Mouse (Mus musculus): ENCODE measurements at regions not wholly inside any gene's neighbourhood (a gene's known extent, or its start where the extent isn't known, plus 50 kb on each side); places are given as distances from the start of the nearest gene placed in this dataset.
A peak's percentile ranks its signal among the peaks of the same experiment; 100 is the strongest.

DNA sequence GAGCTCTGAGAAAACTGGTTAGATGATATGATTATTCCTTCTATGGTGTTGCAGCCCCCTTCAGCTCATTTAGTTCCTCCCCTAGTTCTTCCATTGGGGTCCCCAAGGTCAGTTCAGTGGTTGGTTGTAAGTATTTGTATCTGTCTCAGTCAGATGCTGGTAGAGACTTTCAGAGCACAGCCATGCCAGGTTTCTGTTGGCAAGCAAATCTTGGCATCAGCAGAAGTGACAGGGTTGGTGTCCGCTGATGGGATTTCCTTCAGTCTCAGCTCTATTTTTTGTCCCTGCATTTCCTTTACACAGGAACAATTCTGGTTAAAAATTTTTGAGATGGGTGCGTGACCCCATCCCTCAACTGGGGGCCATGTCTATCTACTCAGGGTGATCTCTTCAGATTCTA, 55.3 kb upstream of the Spaca1 start:
- DNase-seq (ENCODE audit: extremely low spot score in 1 of 2, low spot score in 1 of 2), result no peak

DNA sequence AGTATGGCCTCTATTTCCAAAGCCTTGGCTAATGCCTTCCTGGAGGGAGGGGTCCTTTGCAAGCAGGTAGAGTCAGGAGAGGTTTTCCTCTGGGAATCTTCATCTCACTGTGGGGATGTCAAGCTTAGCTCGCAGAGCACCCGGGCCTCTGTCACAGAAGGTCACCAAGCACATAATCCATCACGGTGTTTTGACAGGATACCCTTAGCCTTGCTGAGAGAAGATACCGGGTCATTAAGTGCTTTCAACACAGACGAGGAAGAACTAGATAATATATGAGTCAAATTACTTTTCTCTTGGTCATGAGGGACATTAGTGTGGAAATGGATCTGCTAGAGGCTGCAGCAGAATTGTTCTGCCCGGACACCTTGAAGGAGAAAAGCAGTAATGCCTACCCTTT, 64.3 kb upstream of the Spaca1 start:
- DNase-seq (ENCODE audit: extremely low spot score in 1 of 2, low spot score in 1 of 2), result no peak

DNA sequence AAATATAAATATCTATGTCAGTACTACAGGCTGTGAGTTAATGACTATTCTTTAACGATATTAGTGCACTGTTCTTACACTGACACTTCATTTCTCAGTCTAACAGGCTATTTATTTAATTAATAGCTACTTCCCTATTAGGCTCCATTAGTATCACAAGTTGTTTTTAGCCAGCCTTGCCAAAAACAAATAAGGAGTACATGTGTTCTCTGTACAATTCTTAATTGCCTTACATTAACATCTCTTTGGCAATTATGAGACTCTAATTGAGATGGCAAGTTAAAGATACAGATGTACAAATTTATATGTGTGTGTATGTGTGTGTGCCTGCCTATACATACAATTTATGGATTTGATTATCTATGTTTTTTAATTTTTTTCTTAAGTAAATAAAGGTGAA, 67.1 kb upstream of the Spaca1 start:
- DNase-seq (ENCODE audit: extremely low spot score in 1 of 2, low spot score in 1 of 2), result no peak

DNA sequence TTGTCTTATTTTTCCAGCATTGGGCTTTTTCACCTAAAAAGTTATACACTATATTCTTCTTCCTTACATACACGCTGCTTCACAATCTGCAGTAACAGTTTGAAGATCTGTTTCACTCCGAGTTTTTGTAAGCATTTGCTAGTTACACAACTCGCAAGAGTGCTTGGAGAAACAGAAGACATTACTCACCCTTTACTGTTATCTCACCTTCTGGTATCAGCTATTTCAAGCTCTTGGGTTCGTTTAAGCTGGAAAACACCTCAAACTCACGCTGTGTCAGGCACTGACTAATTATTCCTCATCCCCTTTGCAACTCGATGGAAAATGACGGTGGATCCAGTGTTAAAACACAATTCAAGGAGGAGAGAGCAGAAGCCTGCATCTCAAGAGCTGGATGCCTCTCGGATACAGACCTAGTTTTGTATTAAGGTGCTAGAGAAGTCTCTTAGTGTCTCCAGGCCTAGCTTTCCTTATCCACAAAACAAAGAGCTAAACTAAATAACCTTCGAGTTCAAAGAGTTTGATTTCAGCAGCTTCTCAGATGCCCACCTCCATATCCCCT, 73.0 kb upstream of the Spaca1 start:
- DNase-seq (ENCODE audit: extremely low spot score in 1 of 2, low spot score in 1 of 2), result no peak

DNA sequence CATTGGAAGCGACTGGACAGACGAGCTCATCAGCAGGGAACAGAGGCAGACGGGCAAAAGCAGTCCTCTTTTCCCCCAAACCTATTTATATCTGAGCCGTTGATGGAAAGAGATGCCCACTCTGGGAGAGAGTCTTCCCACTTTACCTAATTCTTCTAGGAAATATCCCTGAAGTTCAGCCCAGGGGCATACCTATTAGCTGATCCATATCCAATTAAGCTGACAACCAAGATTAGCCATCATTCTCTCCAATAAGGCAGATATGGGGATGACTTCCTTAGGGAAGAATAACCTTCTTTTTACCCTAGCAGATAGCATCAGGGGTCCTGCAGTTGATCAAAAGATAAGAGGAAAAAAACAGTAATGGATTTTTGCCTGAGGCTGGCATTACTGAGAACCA, 78.2 kb upstream of the Spaca1 start:
- DNase-seq (ENCODE audit: extremely low spot score in 1 of 2, low spot score in 1 of 2), result no peak

DNA sequence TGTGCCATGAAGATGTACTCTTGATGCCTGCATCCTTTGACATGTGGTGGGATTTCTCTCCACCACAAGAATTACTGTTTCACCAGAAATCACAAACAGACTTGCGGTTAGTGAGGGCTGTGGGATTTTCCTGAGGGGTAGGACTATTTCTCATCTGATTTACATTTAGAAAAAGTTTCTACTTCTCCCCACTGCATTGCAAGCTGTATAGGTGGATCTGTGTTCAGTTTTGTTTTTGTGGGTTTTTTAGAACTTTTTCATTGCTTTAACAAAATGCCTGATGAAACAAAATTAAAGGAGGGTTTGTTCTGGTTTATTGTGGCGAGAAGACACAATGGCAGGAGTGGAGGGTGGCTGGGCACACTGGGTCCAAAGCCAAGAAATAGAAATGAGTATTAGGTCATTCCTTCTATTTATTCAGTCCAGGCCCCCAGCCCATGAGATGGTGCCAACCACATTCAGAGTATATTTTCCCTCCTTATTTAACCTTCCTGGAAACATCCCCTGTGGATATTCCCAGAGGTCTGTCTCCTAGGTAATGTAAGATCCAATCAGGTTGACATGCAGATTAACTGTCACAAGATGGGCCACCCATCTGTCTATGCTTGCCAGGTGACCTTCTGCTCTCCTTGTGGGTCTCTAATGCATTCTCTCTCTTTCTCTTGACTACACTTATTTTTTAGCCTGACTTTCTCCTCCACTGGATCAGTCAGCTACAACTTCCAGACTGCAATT, 96.3 kb upstream of the Spaca1 start:
- DNase-seq (ENCODE audit: extremely low spot score in 1 of 2, low spot score in 1 of 2), result no peak

DNA sequence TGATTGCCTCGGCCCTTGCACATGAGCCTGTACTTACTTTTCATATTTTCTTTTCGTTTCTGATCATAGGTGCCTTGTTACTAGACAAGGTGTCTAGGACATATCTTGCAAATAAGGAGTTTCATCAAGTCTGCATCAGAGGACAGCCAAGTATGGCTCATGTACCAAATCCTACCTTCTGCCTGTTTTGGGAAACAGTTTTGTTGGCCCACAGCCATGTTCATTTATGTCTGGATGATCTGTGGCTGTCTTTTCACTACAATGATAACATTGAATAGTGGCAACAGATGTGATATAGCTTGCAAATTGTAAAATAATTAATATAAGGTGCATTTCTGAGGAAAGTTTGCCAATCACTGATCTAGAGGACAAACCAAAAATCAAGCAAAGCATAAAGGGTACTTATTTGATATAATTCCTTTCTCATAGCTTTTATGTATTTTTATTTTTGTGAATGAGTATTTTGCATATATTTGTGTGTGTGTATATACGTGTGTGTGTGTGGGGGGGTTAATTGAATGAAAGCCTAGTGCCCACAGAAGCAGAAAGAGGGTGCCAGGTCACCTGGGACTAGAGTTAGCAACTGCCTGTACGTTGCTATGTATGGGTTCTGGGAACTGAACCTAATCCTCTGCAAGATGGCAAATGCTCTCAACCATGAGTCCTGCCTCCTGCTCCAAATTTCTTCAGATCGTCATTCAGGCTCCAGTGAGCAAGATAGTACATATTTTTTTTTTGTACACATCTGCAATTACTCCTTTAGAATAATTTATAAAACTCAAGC, 99.2 kb upstream of the Spaca1 start:
- no peak for DNase-seq (ENCODE audit: extremely low spot score in 1 of 2, low spot score in 1 of 2)

DNA sequence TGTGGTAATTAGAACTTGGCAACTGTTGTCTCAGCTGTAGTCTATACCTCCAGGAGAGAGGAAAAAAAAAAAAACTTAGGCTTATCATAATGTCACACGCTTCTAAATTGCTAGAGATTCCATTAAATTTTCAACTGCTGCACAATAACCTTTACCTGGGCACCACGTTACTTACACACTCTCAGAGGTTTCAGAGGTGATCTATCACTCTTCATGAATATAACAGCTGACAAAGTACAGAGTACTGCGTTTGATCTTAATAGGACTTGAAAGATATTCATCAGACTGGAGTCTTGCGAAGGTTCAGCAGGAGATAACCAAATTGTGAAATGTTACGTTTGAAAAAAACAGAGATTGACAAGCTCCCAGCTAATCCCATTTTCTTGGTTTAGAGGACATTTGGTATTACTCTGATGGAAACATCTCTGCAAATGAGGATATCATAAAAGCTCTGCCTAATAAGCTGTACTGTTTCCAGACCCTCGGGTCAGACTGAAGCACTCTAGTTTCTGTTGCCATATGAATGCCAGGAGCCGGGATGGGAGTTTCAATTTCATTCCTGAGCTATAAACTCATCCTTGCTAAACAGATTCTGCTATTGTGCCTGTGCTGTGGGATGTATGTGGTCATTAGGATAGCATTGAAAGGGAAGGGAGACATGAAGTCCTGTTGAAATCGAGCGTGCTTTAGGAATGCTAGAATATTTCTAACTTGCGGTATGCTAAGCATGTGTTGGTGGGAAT, 101.8 kb upstream of the Spaca1 start:
- DNase-seq (ENCODE audit: extremely low spot score in 1 of 2, low spot score in 1 of 2), result no peak

DNA sequence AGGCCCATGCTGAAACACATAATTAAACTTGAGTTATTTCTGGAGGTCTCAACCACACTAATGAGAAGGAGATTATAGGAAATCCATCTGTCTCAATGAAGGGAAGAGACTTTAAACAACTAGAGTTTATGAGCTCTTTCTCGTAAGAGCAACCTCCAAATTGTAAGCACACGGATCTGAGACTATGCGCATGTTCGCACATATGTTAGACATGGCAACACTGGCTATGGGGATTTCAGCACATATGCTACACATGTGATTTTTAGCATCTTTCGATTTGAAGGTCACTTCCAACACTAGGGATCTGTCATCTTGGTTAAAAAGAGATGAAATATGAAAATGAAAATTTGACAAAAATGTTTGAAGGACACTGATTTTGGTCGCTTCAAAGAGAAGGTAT, 105.5 kb upstream of the Spaca1 start:
- no peak for DNase-seq (ENCODE audit: extremely low spot score in 1 of 2, low spot score in 1 of 2)

DNA sequence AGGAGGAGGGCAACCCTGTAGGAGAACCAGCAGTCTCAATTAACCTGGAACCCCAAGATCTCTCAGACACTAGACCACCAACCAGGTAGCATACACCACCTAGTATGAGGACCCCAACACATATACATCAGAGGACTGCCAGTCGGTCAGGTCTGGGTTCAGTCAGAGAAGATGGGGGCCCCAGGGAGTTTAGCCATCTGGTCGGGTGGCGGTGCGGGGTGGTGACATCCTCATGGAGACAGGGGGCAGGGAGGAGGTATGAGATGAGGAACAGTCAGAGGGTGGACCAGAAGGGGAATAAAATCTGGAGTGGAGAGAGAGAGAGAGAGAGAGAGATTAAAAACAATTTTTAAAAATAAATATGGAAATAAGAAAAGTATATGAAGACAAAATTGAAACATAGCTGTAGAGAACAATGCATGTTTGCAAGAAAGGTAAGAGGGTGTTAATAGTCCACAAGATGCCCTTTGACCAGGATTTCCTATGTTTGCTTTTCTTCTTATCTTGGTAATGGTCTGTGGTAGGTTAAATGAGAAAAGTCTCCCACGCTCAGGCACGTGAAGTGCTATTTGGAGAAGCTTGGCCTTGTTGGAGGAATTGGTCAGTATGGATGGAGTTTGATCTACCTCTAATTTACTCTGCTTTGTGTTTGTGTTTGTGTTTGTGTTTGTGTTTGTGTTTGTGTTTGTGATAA, 108.0 kb upstream of the Spaca1 start:
- DNase-seq (ENCODE audit: extremely low spot score in 1 of 2, low spot score in 1 of 2), result no peak

DNA sequence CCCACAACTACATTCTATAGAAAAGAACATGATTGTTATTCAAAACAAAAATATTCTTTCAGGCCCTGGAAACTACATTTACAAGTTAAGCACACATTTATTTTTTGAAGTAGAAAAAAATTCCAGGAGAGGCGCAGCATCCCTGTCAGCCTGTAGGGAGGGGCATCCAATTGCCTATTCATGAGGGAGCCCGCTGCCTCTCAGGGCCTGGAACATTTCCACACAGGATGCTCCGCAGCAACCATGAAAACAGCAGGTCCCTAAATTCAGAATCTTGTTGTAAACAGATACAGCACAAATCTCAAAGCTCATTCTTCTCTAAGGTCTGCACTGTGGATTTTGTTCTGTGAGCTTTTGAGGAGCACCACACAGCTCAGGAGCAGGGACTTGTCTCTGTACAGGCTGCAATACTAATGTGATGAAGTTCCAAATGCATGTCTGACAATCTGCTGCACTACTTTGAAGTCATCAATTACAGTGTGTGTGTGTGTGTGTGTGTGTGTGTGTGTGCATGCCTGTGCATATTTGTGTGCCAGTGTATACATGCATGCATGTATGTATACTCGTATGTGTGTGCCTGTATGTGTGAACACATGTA, 121.4 kb upstream of the Spaca1 start:
- DNase-seq (ENCODE audit: extremely low spot score in 1 of 2, low spot score in 1 of 2), result peak in 1 of 2 experiments; percentile 10

DNA sequence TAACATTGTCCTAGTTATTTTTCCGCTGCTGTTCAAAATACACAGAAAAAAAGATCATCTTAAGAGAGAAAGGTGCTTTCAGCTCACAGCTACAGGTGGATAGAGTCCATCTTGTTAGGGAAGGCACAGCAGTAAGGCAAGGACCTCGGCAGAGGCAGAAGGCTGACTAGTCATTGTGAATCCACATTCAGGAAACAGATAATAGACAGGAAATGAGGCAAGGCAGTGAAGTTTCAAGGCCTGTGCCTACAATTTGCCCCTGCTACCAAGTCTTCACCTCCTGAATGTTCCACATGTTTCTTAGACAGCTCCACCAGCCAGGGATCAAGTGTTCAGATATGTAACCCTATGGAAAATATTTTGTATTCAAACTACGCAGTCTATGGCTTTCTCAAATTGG, 122.0 kb upstream of the Spaca1 start:
- DNase-seq (ENCODE audit: extremely low spot score in 1 of 2, low spot score in 1 of 2), result no peak

DNA sequence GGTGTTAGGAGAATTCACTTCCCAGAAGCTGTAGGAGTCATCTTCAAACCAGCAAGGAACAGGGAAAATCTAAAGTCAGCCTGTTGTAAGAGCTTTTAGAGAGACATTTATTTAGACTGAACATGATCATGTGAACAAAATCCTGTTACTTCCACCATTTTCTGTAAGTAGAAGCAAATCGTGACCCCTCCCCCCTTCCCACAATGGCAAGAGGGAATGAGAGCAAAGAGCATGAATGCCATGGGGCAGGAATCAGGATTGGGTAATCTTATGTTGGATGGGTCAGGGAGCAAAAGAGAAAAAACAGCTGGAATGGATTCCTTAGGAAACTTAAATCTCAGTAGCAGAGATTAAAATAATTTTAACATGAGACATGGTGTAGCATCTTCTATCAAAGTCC, 127.4 kb upstream of the Spaca1 start:
- no peak for DNase-seq (ENCODE audit: extremely low spot score in 1 of 2, low spot score in 1 of 2)

DNA sequence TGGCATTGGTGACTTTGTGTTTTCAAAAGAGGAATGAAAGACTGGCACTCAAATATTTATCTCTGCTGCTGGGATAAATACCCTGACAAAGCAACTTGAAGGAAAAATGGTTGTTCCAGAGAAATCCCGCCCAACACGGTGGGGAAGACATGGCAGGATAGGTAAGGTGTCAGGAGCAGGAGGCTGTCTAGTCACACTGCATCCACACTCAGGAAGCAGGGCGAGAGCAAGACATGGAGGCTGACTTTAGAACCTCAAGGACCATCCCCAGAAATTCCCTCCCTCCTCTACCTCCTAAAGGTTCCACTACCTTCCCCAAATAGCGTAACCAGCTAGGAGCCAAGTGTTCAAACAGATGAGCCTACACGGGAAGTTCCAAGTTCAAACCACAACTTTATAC, 136.5 kb upstream of the Spaca1 start:
- DNase-seq (ENCODE audit: extremely low spot score in 1 of 2, low spot score in 1 of 2), result no peak

DNA sequence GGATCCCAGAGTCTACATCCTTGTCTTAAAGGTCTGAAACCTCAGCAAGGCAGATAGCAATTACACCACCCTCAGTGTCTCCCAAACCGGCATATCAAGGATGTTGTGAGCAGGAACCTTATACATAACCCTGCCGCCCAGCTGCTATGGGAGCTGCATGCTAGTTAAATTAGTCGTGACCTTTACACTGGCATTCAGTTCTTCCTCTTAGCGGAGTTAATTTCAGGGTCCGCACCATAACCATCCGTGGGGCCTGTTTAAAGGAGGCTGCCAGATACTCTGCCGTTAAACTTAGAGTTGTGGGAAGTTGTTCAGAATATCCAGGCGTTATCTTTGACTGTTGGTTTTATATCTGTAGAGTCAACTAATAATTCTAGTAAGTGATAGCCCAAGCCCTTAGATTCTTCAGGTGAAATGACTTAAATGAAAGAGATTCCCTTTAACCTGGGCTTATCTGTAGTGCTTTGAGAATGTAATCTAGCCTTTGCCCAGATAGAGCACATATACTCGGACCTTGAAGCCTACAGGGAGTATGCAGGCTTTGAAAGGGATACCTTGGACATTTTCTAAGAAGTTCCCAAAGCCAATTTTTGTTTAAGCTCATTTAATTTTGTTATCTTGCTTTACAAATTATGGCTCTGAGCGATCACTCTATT, 153.3 kb upstream of the Spaca1 start:
- no peak for DNase-seq (ENCODE audit: extremely low spot score in 1 of 2, low spot score in 1 of 2)

DNA sequence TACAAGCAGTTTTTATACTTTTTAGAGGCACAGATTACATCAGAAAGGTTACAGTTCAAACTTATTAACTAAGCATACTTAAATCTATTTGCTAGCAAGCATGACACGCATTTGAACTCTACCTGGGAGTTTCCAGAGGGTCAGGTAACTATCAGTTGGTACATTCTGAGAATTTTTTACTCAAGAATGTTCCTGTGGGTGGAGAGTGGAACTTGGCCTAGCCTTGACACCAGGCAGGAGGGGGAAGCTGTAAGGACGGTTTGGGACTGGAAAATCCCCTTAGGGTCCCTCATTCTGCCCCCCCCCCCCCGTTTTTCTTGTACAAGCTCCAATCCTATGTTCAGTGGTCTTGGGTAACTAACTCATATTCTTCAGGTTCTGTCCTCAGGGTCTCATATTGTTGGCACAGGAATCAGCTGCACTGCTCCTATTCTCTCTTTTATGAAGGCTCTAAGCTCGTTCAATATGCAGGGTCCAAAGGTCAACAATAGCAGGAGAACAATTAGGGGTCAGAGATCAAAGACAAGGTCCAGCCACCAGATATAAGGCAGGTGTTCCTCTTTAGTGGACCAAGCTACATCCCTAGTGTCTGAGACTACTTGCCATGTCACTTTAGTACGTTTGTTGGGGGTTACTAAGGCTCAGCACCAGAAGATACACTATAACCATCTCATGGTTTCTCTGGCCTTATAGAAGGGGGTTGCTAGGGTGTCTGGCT, 159.3 kb upstream of the Spaca1 start:
- DNase-seq (ENCODE audit: extremely low spot score in 1 of 2, low spot score in 1 of 2), result no peak

DNA sequence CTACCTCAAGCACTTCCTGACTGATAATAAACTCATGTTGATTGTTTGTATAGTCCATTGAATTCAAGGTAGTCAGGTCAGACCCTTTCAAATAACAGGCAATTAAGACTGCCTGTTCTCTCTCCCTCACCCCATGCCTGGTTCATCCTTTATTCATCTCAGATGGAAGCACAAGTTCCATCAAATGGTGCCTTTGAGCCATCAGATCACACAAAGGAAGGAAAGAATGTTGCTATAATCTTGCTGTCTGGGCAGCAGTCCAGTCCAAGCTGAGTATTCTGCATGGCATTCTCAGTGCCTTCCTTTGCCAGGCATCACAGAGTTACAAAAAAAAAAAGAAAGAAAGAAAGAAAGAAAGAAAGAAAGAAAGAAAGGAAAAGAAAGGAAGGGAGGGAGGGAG, 163.7 kb upstream of the Spaca1 start:
- no peak for DNase-seq (ENCODE audit: extremely low spot score in 1 of 2, low spot score in 1 of 2)

DNA sequence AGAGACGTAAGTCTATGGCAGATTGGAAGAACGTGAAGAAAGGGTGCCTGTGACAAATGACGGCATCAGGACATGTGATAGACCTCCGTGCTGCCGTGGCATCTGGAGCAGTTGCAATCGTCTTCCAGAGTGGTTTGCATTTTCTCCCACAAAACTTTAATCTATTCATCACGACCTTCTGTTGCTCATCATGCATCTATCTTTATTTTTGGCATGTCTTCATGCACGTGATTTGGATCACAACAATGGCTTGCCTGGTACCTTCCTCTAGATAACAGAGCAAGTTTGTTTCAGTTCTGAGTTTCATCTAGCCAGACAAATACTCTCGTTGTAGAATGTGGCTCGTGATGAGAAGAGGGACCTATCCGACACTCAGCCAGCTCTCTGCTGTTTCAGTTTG, 164.4 kb upstream of the Spaca1 start:
- no peak for DNase-seq (ENCODE audit: extremely low spot score in 1 of 2, low spot score in 1 of 2)

DNA sequence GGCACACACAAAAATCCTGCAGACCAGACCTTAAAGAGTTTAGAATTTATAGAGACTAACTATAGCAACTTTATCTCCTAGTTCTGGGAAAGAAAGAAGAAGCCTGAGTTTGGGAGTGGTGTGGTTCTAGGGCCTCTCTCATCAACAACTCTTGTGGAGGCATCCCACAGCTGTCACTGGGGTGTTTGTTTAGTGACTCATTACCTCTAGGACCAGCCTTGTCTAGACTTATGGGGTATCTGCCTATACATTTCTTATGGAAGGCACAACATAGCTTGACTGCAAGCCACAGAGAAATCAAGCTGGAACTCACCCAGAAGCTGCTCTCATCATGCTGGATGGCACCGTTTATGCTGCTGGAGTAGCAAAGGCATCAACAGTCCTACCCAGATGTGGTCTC, 171.9 kb upstream of the Spaca1 start:
- no peak for DNase-seq (ENCODE audit: extremely low spot score in 1 of 2, low spot score in 1 of 2)

Data from layer of hippocampus, postnatal 25 days (tissue).